In genomic region chr12:98250327-98250726, GRCm38 (mm10) we compare ENCODE assay signal across 25 mouse cellular contexts. TPM values are rescaled to one million over a fixed set of nuclear protein-coding genes. Genes with fewer than 3 reads are reported as not detected.
"Had no signal": no experiment of that assay in that cellular context is flagged by ENCODE, and none has a peak within 500 bp of the region (broad histone marks: within the 10 kb centered on the region; RNA-seq: fewer than 3 reads in every experiment).

No protein-coding gene starts in this region.

- H3K4me3 ChIP-seq: gastrocnemius, adult 2 months; heart, embryonic 13.5 days; heart, embryonic 15.5 days; hindbrain, embryonic 13.5 days; hindbrain, embryonic 15.5 days; layer of hippocampus, adult 2 months; limb, embryonic 13.5 days; limb, embryonic 15.5 days had no signal

- H3K4me1 ChIP-seq: heart, embryonic 13.5 days; heart, embryonic 15.5 days; hindbrain, embryonic 13.5 days; hindbrain, embryonic 15.5 days; limb, embryonic 13.5 days; limb, embryonic 15.5 days had no signal

- H3K9ac ChIP-seq: heart, embryonic 13.5 days; heart, embryonic 15.5 days; hindbrain, embryonic 13.5 days; hindbrain, embryonic 15.5 days; limb, embryonic 13.5 days; limb, embryonic 15.5 days had no signal

- DNase-seq: gastrocnemius, adult 2 months; gastrocnemius, postnatal 10 days; gastrocnemius, postnatal 25 days; heart, adult 18-20 months; heart, postnatal 14 days; heart, postnatal 36 days; kidney, adult 18-20 months; kidney, adult 8-10 months; kidney, postnatal 10 days; kidney, postnatal 25 days; kidney, postnatal 4 days; left cerebral cortex, postnatal 4 days had no signal

- H3K36me3 ChIP-seq: heart, embryonic 15.5 days; limb, embryonic 15.5 days had no signal

- ATAC-seq: hindbrain, postnatal 0 days had no signal

- H3K27me3 ChIP-seq: heart, embryonic 13.5 days; heart, embryonic 15.5 days; hindbrain, embryonic 13.5 days; hindbrain, embryonic 15.5 days; limb, embryonic 13.5 days; limb, embryonic 15.5 days had no signal

- H3K4me2 ChIP-seq: heart, embryonic 11.5 days; heart, embryonic 13.5 days; heart, embryonic 15.5 days; hindbrain, embryonic 13.5 days; hindbrain, embryonic 15.5 days; limb, embryonic 13.5 days; limb, embryonic 15.5 days had no signal

- H3K27ac ChIP-seq: gastrocnemius, adult 2 months; heart, embryonic 13.5 days; heart, embryonic 15.5 days; hindbrain, embryonic 13.5 days; hindbrain, embryonic 15.5 days; hindbrain, postnatal 0 days; layer of hippocampus, adult 2 months; limb, embryonic 13.5 days; limb, embryonic 15.5 days had no signal

- H3K9me3 ChIP-seq: heart, embryonic 13.5 days; heart, embryonic 15.5 days; hindbrain, embryonic 13.5 days; hindbrain, embryonic 15.5 days; limb, embryonic 13.5 days; limb, embryonic 15.5 days had no signal

RNA-seq across cellular contexts. Expression of gene Gpr65, which starts 18.1 kb away (rescaled TPM):
- total RNA-seq: layer of hippocampus, adult 2 months; layer of hippocampus, postnatal 10 days; layer of hippocampus, postnatal 25 days; left cerebral cortex, adult 18-20 months; left cerebral cortex, postnatal 25 days had no signal
